Mouse (Mus musculus): ENCODE data around the gene Sirt4. TPM values are rescaled to one million over a fixed set of nuclear protein-coding genes. Genes with fewer than 3 reads are reported as not detected.
"Not testable (repeated sequence)": the region's sequence is repeated elsewhere in the genome, so short reads cannot be mapped to it uniquely, and the experiment has no call there.

Sirt4 gene
- polyA plus RNA-seq, 1 experiment: 9.2 TPM

DNA sequence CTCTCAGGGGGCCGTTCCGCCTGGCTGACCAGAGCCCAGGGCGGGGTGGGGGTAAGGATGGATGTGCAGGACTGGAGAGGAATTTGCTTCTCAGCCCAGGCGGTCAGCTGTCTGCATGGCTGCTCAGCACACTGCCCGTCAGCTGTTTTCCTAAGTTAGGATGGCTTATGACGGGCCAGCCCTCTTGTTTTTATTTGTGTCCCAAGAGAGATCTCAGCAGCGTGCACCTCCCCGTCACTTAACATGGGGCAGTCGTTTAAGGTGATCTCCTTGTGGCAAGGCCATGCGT, 24.3 kb upstream of the Sirt4 start:
- H3K27me3 ChIP-seq (ENCODE audit: control insufficient read depth, insufficient read depth, insufficient read length): no peaks in the 10 kb centered on the region
- H3K4me3 ChIP-seq (ENCODE audit: insufficient read depth, poor library complexity, severe bottlenecking): peak overlapping the region; percentile 78
- H3K36me3 ChIP-seq (ENCODE audit: control insufficient read depth, insufficient read depth): no peaks in the 10 kb centered on the region
- no peak for TF ChIP-seq MYOG (IDR thresholded peaks at IDR 0.05; ENCODE audit: control insufficient read depth, extremely low read depth, insufficient read length)
- TF ChIP-seq CEBPB (IDR thresholded peaks at IDR 0.05; ENCODE audit: low read depth): no peak
- TF ChIP-seq CTCF (IDR thresholded peaks at IDR 0.05; ENCODE audit: control insufficient read depth, insufficient read depth, insufficient read length): no peak
- TF ChIP-seq USF1 (IDR thresholded peaks at IDR 0.05; ENCODE audit: low read depth): no peak
- peaks cover 68% of the 10 kb centered on the region for H3K79me3 ChIP-seq (ENCODE audit: low read depth)
- H3ac ChIP-seq (ENCODE audit: control insufficient read depth, insufficient read length, low read depth): peak overlapping the region; percentile 19
- H3K79me2 ChIP-seq (ENCODE audit: control insufficient read depth, insufficient read depth): peaks cover 73% of the 10 kb centered on the region

DNA sequence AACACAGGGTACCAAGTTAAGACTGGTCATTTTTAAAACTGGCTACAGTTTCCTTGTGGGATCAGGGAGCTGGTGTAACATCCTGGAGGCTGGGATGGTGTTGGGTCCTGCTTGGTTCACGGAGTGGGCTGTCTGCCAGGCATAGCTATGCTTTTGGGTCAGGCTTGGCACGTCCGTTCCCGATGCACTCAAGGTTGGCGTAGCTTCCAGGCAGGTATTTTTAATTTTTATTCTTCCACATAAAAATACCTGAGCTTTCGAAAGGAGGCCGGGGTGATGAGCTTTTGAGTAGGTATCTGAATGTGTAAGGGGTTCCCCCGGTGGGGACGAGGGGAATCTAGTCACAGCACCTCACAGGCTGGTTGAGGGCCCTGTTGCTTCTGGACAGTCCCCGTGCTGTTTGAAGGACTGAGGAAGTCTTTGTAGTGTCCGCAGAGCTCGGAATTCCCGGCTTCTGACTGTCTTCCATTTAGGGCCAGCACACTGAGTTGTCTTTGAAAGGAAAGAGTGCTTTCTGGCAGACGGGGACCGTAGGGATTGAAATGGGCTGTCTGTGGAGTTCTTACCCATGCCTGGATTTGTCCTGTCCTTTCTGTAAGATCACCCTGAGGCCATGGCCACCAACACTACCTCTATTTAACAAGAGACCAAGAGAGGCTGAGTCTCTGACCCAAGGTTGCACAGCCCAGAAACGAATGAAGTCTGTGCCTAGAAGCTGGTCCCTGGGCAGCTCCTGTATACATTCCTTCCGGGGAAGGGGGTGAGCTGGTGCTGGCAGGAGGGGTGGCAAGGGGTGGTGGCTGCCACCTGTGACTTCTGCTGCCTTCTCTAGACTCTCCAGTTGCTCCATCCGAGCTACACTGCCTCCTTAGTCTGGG, 23.7 kb upstream of the Sirt4 start:
- peak overlapping the region; percentile 34 for H3ac ChIP-seq (ENCODE audit: control insufficient read depth, insufficient read length, low read depth)
- no peaks in the 10 kb centered on the region for H3K36me3 ChIP-seq (ENCODE audit: control insufficient read depth, insufficient read depth)
- TF ChIP-seq CTCF (IDR thresholded peaks at IDR 0.05; ENCODE audit: control insufficient read depth, insufficient read depth, insufficient read length): no peak
- no peak for TF ChIP-seq MAX (IDR thresholded peaks at IDR 0.05)
- TF ChIP-seq MYOD1 (IDR thresholded peaks at IDR 0.05; ENCODE audit: control insufficient read depth, insufficient read length, low read depth): no peak
- no peak for TF ChIP-seq USF1 (IDR thresholded peaks at IDR 0.05; ENCODE audit: low read depth)
- TF ChIP-seq FOSL1 (IDR thresholded peaks at IDR 0.05; ENCODE audit: insufficient read depth, low read length, poor library complexity, severe bottlenecking): no peak
- no peak for TF ChIP-seq MYOG (IDR thresholded peaks at IDR 0.05; ENCODE audit: control insufficient read depth, extremely low read depth, insufficient read length)
- TF ChIP-seq CEBPB (IDR thresholded peaks at IDR 0.05; ENCODE audit: low read depth): no peak
- H3K79me3 ChIP-seq (ENCODE audit: low read depth): peaks cover 62% of the 10 kb centered on the region
- H3K4me3 ChIP-seq (ENCODE audit: insufficient read depth, poor library complexity, severe bottlenecking): peak overlapping the region; percentile 78
- H3K79me2 ChIP-seq (ENCODE audit: control insufficient read depth, insufficient read depth): peaks cover 67% of the 10 kb centered on the region
- H3K27me3 ChIP-seq (ENCODE audit: control insufficient read depth, insufficient read depth, insufficient read length): no peaks in the 10 kb centered on the region

DNA sequence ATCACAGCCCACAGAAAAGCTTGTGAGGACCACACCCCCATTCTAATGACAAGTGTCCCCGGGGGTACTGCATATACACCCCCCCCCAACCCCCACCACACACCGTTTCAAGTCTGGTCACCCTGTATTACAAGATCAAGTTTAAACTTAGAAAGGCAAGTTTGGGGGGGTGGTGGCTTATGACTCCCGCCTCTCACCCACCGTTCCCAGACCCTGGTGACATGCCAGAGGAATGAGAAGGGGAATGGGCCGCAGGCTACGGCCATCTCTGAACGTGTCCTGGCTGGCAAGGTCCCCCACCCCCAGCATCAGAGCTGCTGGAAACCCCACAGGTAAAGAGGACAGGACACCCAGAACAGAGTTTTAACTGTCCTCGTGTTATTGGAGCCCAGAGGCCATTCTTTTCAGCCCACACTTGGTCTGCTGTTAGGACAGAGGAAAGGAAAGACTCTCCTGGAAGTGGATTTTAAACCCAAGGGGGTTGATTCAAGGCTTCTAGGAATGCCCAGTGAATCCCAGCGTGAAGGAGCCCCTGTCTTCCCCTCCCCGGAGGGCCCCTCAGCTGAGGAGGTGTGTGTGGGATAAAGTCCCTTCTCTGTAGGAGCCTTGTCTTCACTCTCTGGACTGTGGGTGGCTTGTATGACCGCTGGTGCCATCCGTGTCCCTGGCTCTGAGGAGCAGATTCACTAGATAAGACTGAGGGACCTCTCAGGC, 22.9 kb upstream of the Sirt4 start:
- Histone ChIP-seq H3K36me3 (ENCODE audit: control insufficient read depth, insufficient read depth) (no peaks in the 10 kb centered on the region), H3K79me2 (ENCODE audit: control insufficient read depth, insufficient read depth) (peaks cover 59% of the 10 kb centered on the region), H3K4me3 (ENCODE audit: insufficient read depth, poor library complexity, severe bottlenecking) (peak overlapping the region; percentile 78), H3K27me3 (ENCODE audit: control insufficient read depth, insufficient read depth, insufficient read length) (no peaks in the 10 kb centered on the region), H3ac (ENCODE audit: control insufficient read depth, insufficient read length, low read depth) (peak overlapping the region; percentile 87), H3K79me3 (ENCODE audit: low read depth) (peaks cover 54% of the 10 kb centered on the region)
- no peak for TF ChIP-seq FOSL1 (IDR thresholded peaks at IDR 0.05; ENCODE audit: insufficient read depth, low read length, poor library complexity, severe bottlenecking)
- TF ChIP-seq MYOG (IDR thresholded peaks at IDR 0.05; ENCODE audit: control insufficient read depth, extremely low read depth, insufficient read length): no peak
- TF ChIP-seq MAX (IDR thresholded peaks at IDR 0.05): no peak
- TF ChIP-seq MYOD1 (IDR thresholded peaks at IDR 0.05; ENCODE audit: control insufficient read depth, insufficient read length, low read depth): no peak
- no peak for TF ChIP-seq CTCF (IDR thresholded peaks at IDR 0.05; ENCODE audit: control insufficient read depth, insufficient read depth, insufficient read length)
- no peak for TF ChIP-seq USF1 (IDR thresholded peaks at IDR 0.05; ENCODE audit: low read depth)
- no peak for TF ChIP-seq CEBPB (IDR thresholded peaks at IDR 0.05; ENCODE audit: low read depth)

DNA sequence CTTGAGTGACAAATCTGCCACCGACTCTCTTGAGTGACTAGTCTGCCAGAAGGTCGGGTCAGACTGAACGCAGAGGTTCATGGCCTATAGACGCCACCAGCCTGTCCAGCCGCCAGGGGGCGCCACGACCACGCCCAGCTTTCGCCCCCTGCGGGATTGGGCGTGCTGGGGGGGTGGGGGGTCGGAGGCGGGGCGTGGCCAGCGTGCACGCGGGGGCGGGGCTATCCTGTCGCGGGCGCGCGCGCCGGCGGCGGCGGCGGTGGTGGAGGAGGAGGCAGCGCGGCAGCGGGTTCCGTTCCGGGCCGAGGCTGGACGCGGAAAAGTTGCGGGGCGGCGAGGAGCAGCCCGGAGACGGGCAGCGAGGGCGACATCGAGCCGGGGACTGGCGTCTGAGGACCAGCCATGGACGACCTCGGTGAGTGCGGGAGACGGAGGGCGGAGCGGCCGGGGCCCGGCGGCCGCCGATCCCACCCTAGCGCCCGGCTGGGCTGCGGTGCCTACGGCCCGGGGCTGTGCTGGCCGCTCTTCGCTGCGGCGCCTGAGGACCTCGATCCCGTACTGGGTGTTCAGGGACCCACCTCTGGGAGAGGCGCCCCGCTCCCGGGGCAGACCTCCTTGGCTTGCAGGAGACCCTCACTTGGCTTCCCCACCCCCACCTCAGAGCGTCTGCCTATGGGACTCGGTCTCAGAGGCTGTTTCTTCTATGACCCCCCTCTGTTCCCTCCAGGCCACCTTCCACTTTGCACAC, 22.1 kb upstream of the Sirt4 start, which contains the start of gene Pxn:
TSS of gene Pxn (plus strand) at position 223 of the 748 bp plus-strand sequence.
- no peaks in the 10 kb centered on the region for H3K36me3 ChIP-seq (ENCODE audit: control insufficient read depth, insufficient read depth)
- H3ac ChIP-seq (ENCODE audit: control insufficient read depth, insufficient read length, low read depth): peak within 1 kb of the TSS; percentile 87
- H3K79me2 ChIP-seq (ENCODE audit: control insufficient read depth, insufficient read depth): peaks cover 51% of the 10 kb centered on the region
- no peaks in the 10 kb centered on the region for H3K27me3 ChIP-seq (ENCODE audit: control insufficient read depth, insufficient read depth, insufficient read length)
- peak within 1 kb of the TSS; percentile 78 for H3K4me3 ChIP-seq (ENCODE audit: insufficient read depth, poor library complexity, severe bottlenecking)
- H3K79me3 ChIP-seq (ENCODE audit: low read depth): peaks cover 46% of the 10 kb centered on the region
- TF ChIP-seq CTCF (IDR thresholded peaks at IDR 0.05; ENCODE audit: control insufficient read depth, insufficient read depth, insufficient read length): peak; percentile 99
- TF ChIP-seq MYOD1 (IDR thresholded peaks at IDR 0.05; ENCODE audit: control insufficient read depth, insufficient read length, low read depth): no peak

DNA sequence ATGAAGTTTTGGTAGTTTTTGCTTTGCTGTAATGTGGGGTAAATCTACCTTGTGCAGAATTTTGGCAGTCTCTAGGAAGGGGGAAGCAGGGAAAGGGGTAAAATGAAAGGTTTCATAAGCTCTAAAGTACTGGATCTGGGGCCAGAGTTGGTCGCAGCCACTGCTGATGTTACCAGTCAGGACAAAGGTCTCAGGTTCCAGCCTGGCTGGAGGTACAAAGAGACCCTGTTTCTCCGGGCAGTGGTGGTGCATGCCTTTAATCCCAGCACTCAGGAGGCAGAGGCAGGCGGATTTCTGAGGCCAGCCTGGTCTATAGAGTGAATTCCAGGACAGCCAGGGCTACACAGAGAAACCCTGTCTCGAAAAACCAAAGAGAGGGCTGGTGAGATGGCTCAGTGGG, 21.1 kb upstream of the Sirt4 start:
- H3K79me2 ChIP-seq (ENCODE audit: control insufficient read depth, insufficient read depth): peaks cover 41% of the 10 kb centered on the region
- peaks cover 38% of the 10 kb centered on the region for H3K79me3 ChIP-seq (ENCODE audit: low read depth)
- H3K27me3 ChIP-seq (ENCODE audit: control insufficient read depth, insufficient read depth, insufficient read length); H3K4me3 ChIP-seq (ENCODE audit: insufficient read depth, poor library complexity, severe bottlenecking); H3K36me3 ChIP-seq (ENCODE audit: control insufficient read depth, insufficient read depth); H3ac ChIP-seq (ENCODE audit: control insufficient read depth, insufficient read length, low read depth): not testable (repeated sequence)
